Comparison of ENCODE assay signal across 20 mouse cellular contexts in the genomic region with DNA sequence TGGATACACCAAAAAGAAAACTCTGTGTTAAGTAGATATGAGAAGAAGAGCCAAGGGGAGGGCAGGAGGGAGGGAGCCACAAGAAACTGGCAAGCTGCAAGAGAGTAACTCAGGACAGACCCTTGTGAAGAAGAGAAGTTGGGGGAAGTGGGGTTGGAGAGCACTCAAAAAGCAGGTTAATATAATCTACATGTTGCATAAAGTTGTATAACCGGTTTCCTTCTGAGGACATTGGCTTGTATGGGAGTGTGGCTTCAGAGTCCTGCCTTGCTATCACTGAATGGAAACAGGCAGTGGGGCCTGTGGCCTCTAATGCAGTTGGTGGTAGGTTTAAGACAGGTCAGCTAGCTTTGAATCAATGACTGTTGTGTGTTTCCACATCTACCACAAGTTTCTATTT. TPM values are rescaled to one million over a fixed set of nuclear protein-coding genes. Genes with fewer than 3 reads are reported as not detected.
DNase-seq lines count a peak whose midpoint lies in the region; ATAC-seq lines count a peak whose summit lies in the region.
"Not testable (repeated sequence)": the region's sequence is repeated elsewhere in the genome, so short reads cannot be mapped to it uniquely, and the experiment has no call there.
"Had no signal": no experiment of that assay in that cellular context is flagged by ENCODE, and none has a peak within 500 bp of the region (broad histone marks: within the 10 kb centered on the region; RNA-seq: fewer than 3 reads in every experiment).

No protein-coding gene starts in this region.

- WGBS in intestine, embryonic 14.5 days: 71% methylated on average over 1 of the region's 1 CpGs
- WGBS in lung, embryonic 15.5 days: 67% methylated on average over 1 of the region's 1 CpGs
- WGBS in stomach, embryonic 15.5 days: 56% methylated on average over 1 of the region's 1 CpGs

- not testable (repeated sequence) for H3K36me3 ChIP-seq in intestine, embryonic 14.5 days (ENCODE audit: control insufficient read depth, insufficient read depth, low read length); lung, embryonic 15.5 days; stomach, embryonic 15.5 days

- not testable (repeated sequence) for H3K4me2 ChIP-seq in intestine, embryonic 14.5 days (ENCODE audit: low read length); lung, embryonic 15.5 days; stomach, embryonic 15.5 days

- DNase-seq in intestine, embryonic 14.5 days (ENCODE audit: low spot score): not testable (repeated sequence)
- DNase-seq in lung, adult 18-20 months: peak; percentile 48 to 72
- peak; percentile 45 for DNase-seq in lung, postnatal 10 days
- DNase-seq in lung, postnatal 36 days: peak; percentile 80

- H3K4me3 ChIP-seq in intestine, embryonic 14.5 days (ENCODE audit: low read depth, low read length); lung, embryonic 15.5 days; stomach, embryonic 15.5 days (replicated peaks): not testable (repeated sequence)

- H3K9ac ChIP-seq in intestine, embryonic 14.5 days (ENCODE audit: low read length); lung, embryonic 15.5 days; stomach, embryonic 15.5 days: not testable (repeated sequence)

- H3K9me3 ChIP-seq in intestine, embryonic 14.5 days (ENCODE audit: control insufficient read depth, low read length); lung, embryonic 15.5 days; stomach, embryonic 15.5 days: not testable (repeated sequence)

- not testable (repeated sequence) for H3K27me3 ChIP-seq in intestine, embryonic 14.5 days (replicated peaks; ENCODE audit: control insufficient read depth, insufficient read depth, low read length); lung, embryonic 15.5 days; stomach, embryonic 15.5 days (replicated peaks)

- H3K4me1 ChIP-seq in intestine, embryonic 14.5 days (replicated peaks; ENCODE audit: control insufficient read depth, insufficient read depth, low read length); lung, embryonic 15.5 days; stomach, embryonic 15.5 days: not testable (repeated sequence)

- ATAC-seq in common myeloid progenitor, adult 5-6 weeks (replicated peaks; ENCODE audit: low read depth, poor library complexity, severe bottlenecking): 0 out of 2 replicates have a peak, but pooled peaks have one; percentile 31
- peak; percentile 58; the same call in 1 of the 2 replicates for ATAC-seq in intestine, embryonic 14.5 days (replicated peaks; ENCODE audit: low FRiP score, low TSS enrichment, low read depth)
- ATAC-seq in lung, embryonic 15.5 days (ENCODE audit: borderline replicate concordance, extremely low read depth, low FRiP score, low TSS enrichment): peak; percentile 70
- ATAC-seq in stomach, embryonic 15.5 days (ENCODE audit: insufficient read depth, low FRiP score, low read depth): peak; percentile 76

- H3K27ac ChIP-seq in intestine, embryonic 14.5 days (ENCODE audit: low read depth); lung, embryonic 15.5 days; stomach, embryonic 15.5 days: not testable (repeated sequence)

RNA-seq across cellular contexts. Expression of a gene that starts 1.5 kb away (rescaled TPM):
- 0.41 TPM in 1 of 2 replicates, not detected in the other for total RNA-seq in common myeloid progenitor, adult 5-6 weeks (2017)
- polyA plus RNA-seq in intestine, embryonic 14.5 days (2014; fragmentation: Nextera tagmentation; extraction: Ambion mirVana): 1.3 and 2.3 TPM in 2 replicates
- polyA plus RNA-seq in lung, embryonic 15.5 days (2015; fragmentation: Nextera tagmentation; extraction: Ambion mirVana): 1.9 and 3.5 TPM in 2 replicates
- 0.77 and 1.1 TPM in 2 replicates for polyA plus RNA-seq in stomach, embryonic 15.5 days (2015; fragmentation: Nextera tagmentation; extraction: Ambion mirVana)
- total RNA-seq: gastrocnemius, adult 18-20 months; gastrocnemius, postnatal 36 days; heart, postnatal 25 days; hematopoietic stem cell, adult 5-6 weeks had no signal
- polyA plus RNA-seq: embryonic facial prominence, embryonic 10.5 days; embryonic facial prominence, embryonic 13.5 days; forebrain, embryonic 10.5 days; forebrain, embryonic 13.5 days; forebrain, embryonic 16.5 days; heart, embryonic 11.5 days; heart, embryonic 14.5 days; hindbrain, embryonic 12.5 days; hindbrain, embryonic 15.5 days had no signal
